9 mouse cellular contexts compared by ENCODE assay signal in the genomic region with DNA sequence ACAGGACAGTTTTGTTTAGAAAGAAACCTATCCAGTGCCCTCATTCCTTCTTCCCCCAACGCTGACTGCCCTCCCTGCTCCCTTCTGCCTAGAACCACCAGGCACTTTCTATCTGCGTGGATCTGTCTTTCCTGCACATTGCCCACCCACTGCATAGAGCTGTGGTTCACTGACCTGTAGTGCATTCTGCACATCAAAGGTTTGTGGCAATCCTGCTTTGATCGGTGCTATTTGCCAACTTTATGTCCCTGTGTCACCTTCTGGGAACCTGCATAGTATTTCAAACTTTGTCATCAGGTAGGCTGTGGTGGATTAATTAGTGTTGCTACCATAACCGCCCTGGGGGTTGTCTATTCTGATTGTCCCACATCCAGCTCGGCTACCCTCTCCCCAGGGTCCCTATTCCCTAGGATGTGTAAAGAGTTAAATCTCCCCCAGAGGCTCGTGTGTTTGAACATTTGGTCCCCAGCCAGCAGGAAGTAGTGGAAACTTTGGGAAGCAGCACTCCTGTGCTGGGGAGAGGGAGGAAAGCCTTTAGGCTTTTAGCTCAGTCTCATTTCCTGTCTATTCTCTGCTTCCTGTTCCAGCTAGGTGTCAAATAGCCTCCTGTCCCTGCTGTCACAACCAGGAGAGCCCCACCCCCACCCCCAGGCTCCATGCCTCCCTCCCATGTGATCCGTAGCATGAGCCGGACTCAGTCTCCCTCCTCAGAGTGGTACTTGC. TPM values are rescaled to one million over a fixed set of nuclear protein-coding genes. Genes with fewer than 3 reads are reported as not detected.
DNase-seq lines count a peak whose midpoint lies in the region; ATAC-seq and TF ChIP-seq lines count a peak whose summit lies in the region.
"Had no signal": no experiment of that assay in that cellular context is flagged by ENCODE, and none has a peak within 500 bp of the region (broad histone marks: within the 10 kb centered on the region; RNA-seq: fewer than 3 reads in every experiment).

No protein-coding gene starts in this region.

- H3K9me3 ChIP-seq in lung, embryonic 14.5 days (ENCODE audit: low read depth, low read length), result no peaks in the 10 kb centered on the region
- no peaks in the 10 kb centered on the region for H3K9me3 ChIP-seq in heart, embryonic 11.5 days (replicated peaks; ENCODE audit: control insufficient read depth, low read length)
- H3K9me3 ChIP-seq in stomach, embryonic 16.5 days (replicated peaks; ENCODE audit: control insufficient read depth, low read length), result no peaks in the 10 kb centered on the region
- no peaks in the 10 kb centered on the region for H3K9me3 ChIP-seq in midbrain, embryonic 13.5 days
- H3K9me3 ChIP-seq: megakaryocyte, embryonic 14.5 days had no signal

- H3K4me3 ChIP-seq in lung, embryonic 14.5 days (ENCODE audit: low read depth, low read length), result no peak overlapping the region
- H3K4me3 ChIP-seq in heart, embryonic 11.5 days (ENCODE audit: low read depth, low read length), result no peak overlapping the region
- H3K4me3 ChIP-seq in stomach, embryonic 16.5 days (replicated peaks; ENCODE audit: low read length), result no peak overlapping the region
- H3K4me3 ChIP-seq in midbrain, embryonic 13.5 days (replicated peaks), result no peak overlapping the region
- H3K4me3 ChIP-seq: megakaryocyte, embryonic 14.5 days had no signal

- peak; percentile 70 for DNase-seq in lung, embryonic 14.5 days
- DNase-seq in lung, postnatal 36 days, result no peak
- DNase-seq in kidney, postnatal 10 days, result peak; percentile 55
- DNase-seq in B cell, adult 2 months, result no peak
- DNase-seq: right cerebral cortex, adult 18-20 months had no signal

- H3K27me3 ChIP-seq in lung, embryonic 14.5 days (ENCODE audit: insufficient read depth, low read length), result no peaks in the 10 kb centered on the region
- no peaks in the 10 kb centered on the region for H3K27me3 ChIP-seq in heart, embryonic 11.5 days (ENCODE audit: control insufficient read depth, insufficient read depth, low read length)
- H3K27me3 ChIP-seq in stomach, embryonic 16.5 days (ENCODE audit: control insufficient read depth, insufficient read depth, low read length), result no peaks in the 10 kb centered on the region
- H3K27me3 ChIP-seq in midbrain, embryonic 13.5 days, result no peaks in the 10 kb centered on the region; the same call in 1 of the 2 replicates

- H3K9ac ChIP-seq in lung, embryonic 14.5 days, result no peak overlapping the region
- H3K9ac ChIP-seq in heart, embryonic 11.5 days (ENCODE audit: low read depth, low read length), result no peak overlapping the region
- 0 out of 2 replicates have a peak overlapping the region, but pooled peaks have one; percentile 23 for H3K9ac ChIP-seq in stomach, embryonic 16.5 days (ENCODE audit: low read length)
- H3K9ac ChIP-seq in midbrain, embryonic 13.5 days (replicated peaks), result no peak overlapping the region

- ATAC-seq in lung, embryonic 14.5 days (ENCODE audit: insufficient read depth), result peak; percentile 41; the same call in 1 of the 2 replicates
- ATAC-seq in heart, embryonic 11.5 days (replicated peaks; ENCODE audit: insufficient number of reproducible peaks, low FRiP score, low TSS enrichment), result no peak
- ATAC-seq in stomach, embryonic 16.5 days (ENCODE audit: insufficient read depth, low FRiP score), result no peak
- no peak for ATAC-seq in midbrain, embryonic 13.5 days

- H3K27ac ChIP-seq in lung, embryonic 14.5 days (ENCODE audit: low read depth), result peak overlapping the region; percentile 50; the same call in 1 of the 2 replicates
- H3K27ac ChIP-seq in heart, embryonic 11.5 days (ENCODE audit: low read depth, low read length), result peak overlapping the region; percentile 55
- peak overlapping the region; percentile 29; the same call in 1 of the 2 replicates for H3K27ac ChIP-seq in stomach, embryonic 16.5 days (ENCODE audit: low read length)
- no peak overlapping the region for H3K27ac ChIP-seq in midbrain, embryonic 13.5 days

- TF ChIP-seq CTCF in lung, embryonic 14.5 days (IDR thresholded peaks at IDR 0.05; ENCODE audit: low read depth), result no peak

- peaks cover 19% of the 10 kb centered on the region for H3K4me1 ChIP-seq in lung, embryonic 14.5 days (ENCODE audit: insufficient read depth)
- H3K4me1 ChIP-seq in heart, embryonic 11.5 days (ENCODE audit: control insufficient read depth, insufficient read depth, low read length), result peaks cover 11% of the 10 kb centered on the region; the same call in 1 of the 2 replicates
- H3K4me1 ChIP-seq in stomach, embryonic 16.5 days (ENCODE audit: control insufficient read depth, insufficient read depth, low read length), result peaks cover 36% of the 10 kb centered on the region
- H3K4me1 ChIP-seq in midbrain, embryonic 13.5 days (replicated peaks), result peaks cover 13% of the 10 kb centered on the region

- WGBS in lung, embryonic 14.5 days, result 18% methylated on average over 8 of the region's 8 CpGs
- WGBS in heart, embryonic 11.5 days (ENCODE audit: insufficient replicate concordance), result 36% methylated on average over 8 of the region's 8 CpGs
- WGBS in stomach, embryonic 16.5 days, result 42% methylated on average over 8 of the region's 8 CpGs
- WGBS in midbrain, embryonic 13.5 days, result 54% methylated on average over 8 of the region's 8 CpGs

- 0 out of 2 replicates have a peak overlapping the region, but pooled peaks have one; percentile 7 for H3K4me2 ChIP-seq in lung, embryonic 14.5 days
- no peak overlapping the region for H3K4me2 ChIP-seq in heart, embryonic 11.5 days
- no peak overlapping the region for H3K4me2 ChIP-seq in stomach, embryonic 16.5 days (ENCODE audit: low read depth, low read length)
- H3K4me2 ChIP-seq in midbrain, embryonic 13.5 days (replicated peaks), result no peak overlapping the region

- no peaks in the 10 kb centered on the region for H3K36me3 ChIP-seq in lung, embryonic 14.5 days (ENCODE audit: insufficient read depth)
- H3K36me3 ChIP-seq in heart, embryonic 11.5 days (ENCODE audit: control insufficient read depth, insufficient read depth, low read length), result no peaks in the 10 kb centered on the region
- no peaks in the 10 kb centered on the region for H3K36me3 ChIP-seq in stomach, embryonic 16.5 days (ENCODE audit: control insufficient read depth, insufficient read depth, low read length)
- no peaks in the 10 kb centered on the region for H3K36me3 ChIP-seq in midbrain, embryonic 13.5 days

RNA-seq across cellular contexts. Expression of gene Gne, which starts 20.4 kb away (rescaled TPM):
- 37.3 and 38.5 TPM in 2 replicates for polyA plus RNA-seq in lung, embryonic 14.5 days (2014; fragmentation: Nextera tagmentation; extraction: Ambion mirVana)
- polyA plus RNA-seq in heart, embryonic 11.5 days (2014; fragmentation: Nextera tagmentation; extraction: Ambion mirVana), result 31.1 and 32.1 TPM in 2 replicates
- 30.0 and 33.1 TPM in 2 replicates for polyA plus RNA-seq in stomach, embryonic 16.5 days (2015; fragmentation: Nextera tagmentation; extraction: Ambion mirVana)
- polyA plus RNA-seq in midbrain, embryonic 13.5 days (2015; fragmentation: Nextera tagmentation; extraction: Ambion mirVana), result 20.4 and 21.3 TPM in 2 replicates

Comparison
In these comparisons a context has a peak if more than half of its experiments do, and no peak if none do; other contexts are left out.
1. DNase-seq: peak in lung, embryonic 14.5 days (single experiment) and kidney, postnatal 10 days (single experiment); none in lung, postnatal 36 days (single experiment) and B cell, adult 2 months (0 of 2).